Mouse (Mus musculus): ENCODE data around the gene Scn4a. TPM values are rescaled to one million over a fixed set of nuclear protein-coding genes. Genes with fewer than 3 reads are reported as not detected.
"Not testable (repeated sequence)": the region's sequence is repeated elsewhere in the genome, so short reads cannot be mapped to it uniquely, and the experiment has no call there.

Gene Scn4a
- 0.11 to 0.38 TPM (median 0.29 TPM) in 3 replicates for total RNA-seq (2017)

GRCm38 (mm10) chr11:106353188-106353587 lies at the start of gene Scn4a:
Scn4a (minus strand) TSS chr11:106353288.
- no peak for ATAC-seq (replicated peaks; ENCODE audit: insufficient number of reproducible peaks, low FRiP score, low TSS enrichment, poor library complexity, severe bottlenecking)

GRCm38 (mm10) chr11:106398481-106398880 lies 45.4 kb upstream of the Scn4a start:
- no peak for ATAC-seq (replicated peaks; ENCODE audit: insufficient number of reproducible peaks, low FRiP score, low TSS enrichment, poor library complexity, severe bottlenecking)

GRCm38 (mm10) chr11:106397656-106398055 lies 44.6 kb upstream of the Scn4a start:
- no peak for ATAC-seq (replicated peaks; ENCODE audit: insufficient number of reproducible peaks, low FRiP score, low TSS enrichment, poor library complexity, severe bottlenecking)

- ATAC-seq (replicated peaks; ENCODE audit: insufficient number of reproducible peaks, low FRiP score, low TSS enrichment, poor library complexity, severe bottlenecking): not testable (repeated sequence)
Measured at GRCm38 (mm10) chr11:106394055-106394454, 41.0 kb upstream of the Scn4a start.

GRCm38 (mm10) chr11:106393331-106393616 lies 40.2 kb upstream of the Scn4a start:
- no peak for ATAC-seq (replicated peaks; ENCODE audit: insufficient number of reproducible peaks, low FRiP score, low TSS enrichment, poor library complexity, severe bottlenecking)

GRCm38 (mm10) chr11:106392597-106393330 lies 39.7 kb upstream of the Scn4a start:
- no peak for ATAC-seq (replicated peaks; ENCODE audit: insufficient number of reproducible peaks, low FRiP score, low TSS enrichment, poor library complexity, severe bottlenecking)

GRCm38 (mm10) chr11:106391546-106392188 lies 38.6 kb upstream of the Scn4a start:
- ATAC-seq (replicated peaks; ENCODE audit: insufficient number of reproducible peaks, low FRiP score, low TSS enrichment, poor library complexity, severe bottlenecking): peak; percentile 66

- ATAC-seq (replicated peaks; ENCODE audit: insufficient number of reproducible peaks, low FRiP score, low TSS enrichment, poor library complexity, severe bottlenecking): no peak
Measured at GRCm38 (mm10) chr11:106390757-106391156, 37.7 kb upstream of the Scn4a start.

- no peak for ATAC-seq (replicated peaks; ENCODE audit: insufficient number of reproducible peaks, low FRiP score, low TSS enrichment, poor library complexity, severe bottlenecking)
Measured at GRCm38 (mm10) chr11:106389611-106390010, 36.5 kb upstream of the Scn4a start.

- peak; percentile 82 for ATAC-seq (replicated peaks; ENCODE audit: insufficient number of reproducible peaks, low FRiP score, low TSS enrichment, poor library complexity, severe bottlenecking)
Measured at GRCm38 (mm10) chr11:106387791-106388216, 34.7 kb upstream of the Scn4a start, which contains the start of gene Icam2. Icam2 (minus strand) TSS chr11:106388075.

- no peak for ATAC-seq (replicated peaks; ENCODE audit: insufficient number of reproducible peaks, low FRiP score, low TSS enrichment, poor library complexity, severe bottlenecking)
Measured at GRCm38 (mm10) chr11:106387020-106387419, 33.9 kb upstream of the Scn4a start.

GRCm38 (mm10) chr11:106386409-106386808 lies 33.3 kb upstream of the Scn4a start:
- no peak for ATAC-seq (replicated peaks; ENCODE audit: insufficient number of reproducible peaks, low FRiP score, low TSS enrichment, poor library complexity, severe bottlenecking)

GRCm38 (mm10) chr11:106383051-106383790 lies 30.1 kb upstream of the Scn4a start:
- ATAC-seq (replicated peaks; ENCODE audit: insufficient number of reproducible peaks, low FRiP score, low TSS enrichment, poor library complexity, severe bottlenecking): no peak

GRCm38 (mm10) chr11:106382424-106382823 lies 29.3 kb upstream of the Scn4a start:
- ATAC-seq (replicated peaks; ENCODE audit: insufficient number of reproducible peaks, low FRiP score, low TSS enrichment, poor library complexity, severe bottlenecking): no peak

- no peak for ATAC-seq (replicated peaks; ENCODE audit: insufficient number of reproducible peaks, low FRiP score, low TSS enrichment, poor library complexity, severe bottlenecking)
Measured at GRCm38 (mm10) chr11:106381883-106382282, 28.8 kb upstream of the Scn4a start.

- ATAC-seq (replicated peaks; ENCODE audit: insufficient number of reproducible peaks, low FRiP score, low TSS enrichment, poor library complexity, severe bottlenecking): no peak
Measured at GRCm38 (mm10) chr11:106381011-106381410, 27.9 kb upstream of the Scn4a start.

GRCm38 (mm10) chr11:106374979-106375378 lies 21.9 kb upstream of the Scn4a start:
- ATAC-seq (replicated peaks; ENCODE audit: insufficient number of reproducible peaks, low FRiP score, low TSS enrichment, poor library complexity, severe bottlenecking): no peak

GRCm38 (mm10) chr11:106374559-106374958 lies 21.5 kb upstream of the Scn4a start:
- ATAC-seq (replicated peaks; ENCODE audit: insufficient number of reproducible peaks, low FRiP score, low TSS enrichment, poor library complexity, severe bottlenecking): no peak

GRCm38 (mm10) chr11:106373998-106374397 lies 20.9 kb upstream of the Scn4a start:
- no peak for ATAC-seq (replicated peaks; ENCODE audit: insufficient number of reproducible peaks, low FRiP score, low TSS enrichment, poor library complexity, severe bottlenecking)

- ATAC-seq (replicated peaks; ENCODE audit: insufficient number of reproducible peaks, low FRiP score, low TSS enrichment, poor library complexity, severe bottlenecking): peak; percentile 89
Measured at GRCm38 (mm10) chr11:106366316-106366715, 13.2 kb upstream of the Scn4a start.
